Mouse (Mus musculus) erythroblast, embryonic 14.5 days (primary cell): ENCODE data around the gene Slc19a1.

Experiments used
- GATA1 ChIP-seq: IDR thresholded peaks from 2 replicates; pipeline ENCODE4 v1.6.1; 2012; ENCODE audit warnings: low read length, inconsistent platforms, mixed read lengths
- TAL1 ChIP-seq: IDR thresholded peaks from 3 replicates; pipeline ENCODE4 v1.6.1; 2012; ENCODE audit warnings: low read length, inconsistent platforms, mixed read lengths

GRCm38 (mm10) chr10:77028782-77029296 lies 3.2 kb upstream of the Slc19a1 start:
- TF ChIP-seq GATA1, result no peak
- TF ChIP-seq TAL1, result no peak
